Mouse (Mus musculus): Measurements from ENCODE around the gene Wdr70. TPM values are rescaled to one million over a fixed set of nuclear protein-coding genes. Genes with fewer than 3 reads are reported as not detected.

Gene Wdr70
- polyA plus RNA-seq, 1 experiment from 2014 or later, result 81.8 TPM

- H3K4me2 ChIP-seq (ENCODE audit: low read depth), result no peak overlapping the region
- DNase-seq (ENCODE audit: low spot score) (no peak), ATAC-seq (ENCODE audit: insufficient read depth, low FRiP score, low TSS enrichment) (no peak)
- no peaks in the 10 kb centered on the region for H3K36me3 ChIP-seq (ENCODE audit: control insufficient read depth, insufficient read depth, low read length)
- no peaks in the 10 kb centered on the region for H3K4me1 ChIP-seq (ENCODE audit: control insufficient read depth, insufficient read depth, low read length)
- H3K27me3 ChIP-seq (ENCODE audit: control insufficient read depth, insufficient read depth, low read length), result no peaks in the 10 kb centered on the region
- no peaks in the 10 kb centered on the region for H3K9me3 ChIP-seq (ENCODE audit: control insufficient read depth, low read length)
- H3K9ac ChIP-seq (ENCODE audit: low read length), result no peak overlapping the region
- no peak overlapping the region for H3K27ac ChIP-seq (ENCODE audit: low read depth, low read length)
- H3K4me3 ChIP-seq (ENCODE audit: low read depth, low read length), result no peak overlapping the region
- 87% methylated on average over 4 of the region's 4 CpGs for WGBS
Measured at GRCm38 (mm10) chr15:7842398-7842797, 256.6 kb downstream of the Wdr70 start.

GRCm38 (mm10) chr15:7841664-7842063, 257.3 kb downstream of the Wdr70 start:
- Histone ChIP-seq H3K9me3 (ENCODE audit: control insufficient read depth, low read length) (no peaks in the 10 kb centered on the region), H3K4me2 (ENCODE audit: low read depth) (no peak overlapping the region), H3K4me3 (ENCODE audit: low read depth, low read length) (no peak overlapping the region), H3K36me3 (ENCODE audit: control insufficient read depth, insufficient read depth, low read length) (no peaks in the 10 kb centered on the region), H3K27me3 (ENCODE audit: control insufficient read depth, insufficient read depth, low read length) (no peaks in the 10 kb centered on the region), H3K27ac (ENCODE audit: low read depth, low read length) (no peak overlapping the region), H3K4me1 (ENCODE audit: control insufficient read depth, insufficient read depth, low read length) (no peaks in the 10 kb centered on the region), H3K9ac (ENCODE audit: low read length) (no peak overlapping the region)
- WGBS, result 82% methylated on average over 1 of the region's 1 CpGs
- no peak for DNase-seq (ENCODE audit: low spot score)
- ATAC-seq (ENCODE audit: insufficient read depth, low FRiP score, low TSS enrichment), result no peak

GRCm38 (mm10) chr15:7838921-7839309, 260.1 kb downstream of the Wdr70 start:
- no peaks in the 10 kb centered on the region for H3K36me3 ChIP-seq (ENCODE audit: control insufficient read depth, insufficient read depth, low read length)
- no peaks in the 10 kb centered on the region for H3K9me3 ChIP-seq (ENCODE audit: control insufficient read depth, low read length)
- H3K4me3 ChIP-seq (ENCODE audit: low read depth, low read length), result no peak overlapping the region
- H3K4me1 ChIP-seq (ENCODE audit: control insufficient read depth, insufficient read depth, low read length), result no peaks in the 10 kb centered on the region
- H3K27me3 ChIP-seq (ENCODE audit: control insufficient read depth, insufficient read depth, low read length), result no peaks in the 10 kb centered on the region
- H3K4me2 ChIP-seq (ENCODE audit: low read depth), result no peak overlapping the region
- 77% methylated on average over 7 of the region's 7 CpGs for WGBS
- ATAC-seq (ENCODE audit: insufficient read depth, low FRiP score, low TSS enrichment) (no peak), DNase-seq (ENCODE audit: low spot score) (no peak)
- no peak overlapping the region for H3K27ac ChIP-seq (ENCODE audit: low read depth, low read length)
- H3K9ac ChIP-seq (ENCODE audit: low read length), result no peak overlapping the region

GRCm38 (mm10) chr15:7838060-7838920, 260.7 kb downstream of the Wdr70 start:
- no peak for DNase-seq (ENCODE audit: low spot score)
- no peak overlapping the region for H3K4me3 ChIP-seq (ENCODE audit: low read depth, low read length)
- no peak overlapping the region for H3K4me2 ChIP-seq (ENCODE audit: low read depth)
- no peak overlapping the region for H3K27ac ChIP-seq (ENCODE audit: low read depth, low read length)
- ATAC-seq (ENCODE audit: insufficient read depth, low FRiP score, low TSS enrichment), result no peak
- 85% methylated on average over 8 of the region's 8 CpGs for WGBS
- no peaks in the 10 kb centered on the region for H3K27me3 ChIP-seq (ENCODE audit: control insufficient read depth, insufficient read depth, low read length)
- no peaks in the 10 kb centered on the region for H3K4me1 ChIP-seq (ENCODE audit: control insufficient read depth, insufficient read depth, low read length)
- H3K36me3 ChIP-seq (ENCODE audit: control insufficient read depth, insufficient read depth, low read length), result no peaks in the 10 kb centered on the region
- H3K9me3 ChIP-seq (ENCODE audit: control insufficient read depth, low read length), result no peaks in the 10 kb centered on the region
- no peak overlapping the region for H3K9ac ChIP-seq (ENCODE audit: low read length)

DNA sequence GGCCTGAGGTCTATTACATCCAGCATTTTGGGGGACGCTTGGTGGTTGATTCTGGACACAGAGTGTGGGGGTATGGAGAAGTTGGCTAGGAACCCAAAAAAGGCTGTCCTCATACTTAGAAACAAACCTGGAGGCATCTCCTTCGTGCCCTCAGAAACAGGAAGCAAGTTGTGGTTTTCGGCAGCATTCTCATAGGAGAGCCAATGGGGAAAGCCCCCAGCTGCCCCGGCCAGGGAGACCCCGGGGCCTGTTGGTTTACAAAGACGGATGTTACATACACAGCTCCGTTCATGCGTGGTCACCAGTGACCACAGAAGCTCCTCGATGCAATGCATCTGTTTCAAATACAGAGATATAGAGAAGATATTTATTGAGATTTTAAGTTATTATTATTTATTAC, 263.6 kb downstream of the Wdr70 start:
- no peak overlapping the region for H3K27ac ChIP-seq (ENCODE audit: low read depth, low read length)
- WGBS, result 91% methylated on average over 9 of the region's 9 CpGs
- H3K27me3 ChIP-seq (ENCODE audit: control insufficient read depth, insufficient read depth, low read length), result no peaks in the 10 kb centered on the region
- no peaks in the 10 kb centered on the region for H3K36me3 ChIP-seq (ENCODE audit: control insufficient read depth, insufficient read depth, low read length)
- H3K4me3 ChIP-seq (ENCODE audit: low read depth, low read length), result no peak overlapping the region
- ATAC-seq (ENCODE audit: insufficient read depth, low FRiP score, low TSS enrichment), result no peak
- no peaks in the 10 kb centered on the region for H3K4me1 ChIP-seq (ENCODE audit: control insufficient read depth, insufficient read depth, low read length)
- no peak overlapping the region for H3K4me2 ChIP-seq (ENCODE audit: low read depth)
- no peaks in the 10 kb centered on the region for H3K9me3 ChIP-seq (ENCODE audit: control insufficient read depth, low read length)
- H3K9ac ChIP-seq (ENCODE audit: low read length), result no peak overlapping the region
- DNase-seq (ENCODE audit: low spot score), result no peak

DNA sequence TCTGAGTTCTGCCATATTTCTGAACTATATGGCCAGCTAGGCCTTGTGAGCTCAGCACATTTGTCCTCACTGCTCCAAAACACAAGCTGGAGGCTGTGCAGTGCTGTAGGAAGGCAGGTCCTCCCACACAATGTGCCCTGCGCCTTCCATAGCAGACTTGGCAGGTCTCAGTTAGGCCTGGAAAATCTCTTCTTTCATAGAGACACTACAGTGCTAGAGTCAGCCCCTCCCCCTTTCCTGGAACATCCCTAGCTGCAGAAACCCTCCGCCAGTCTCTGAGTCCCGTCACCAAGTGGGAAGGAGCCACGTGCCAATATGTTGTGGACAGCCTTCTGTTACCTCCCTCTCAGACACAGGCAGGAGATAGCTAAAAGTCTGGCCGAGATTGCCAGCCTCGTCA, 273.5 kb downstream of the Wdr70 start:
- Histone ChIP-seq H3K36me3 (ENCODE audit: control insufficient read depth, insufficient read depth, low read length) (no peaks in the 10 kb centered on the region), H3K4me2 (ENCODE audit: low read depth) (no peak overlapping the region), H3K9me3 (ENCODE audit: control insufficient read depth, low read length) (no peaks in the 10 kb centered on the region), H3K4me3 (ENCODE audit: low read depth, low read length) (no peak overlapping the region), H3K27me3 (ENCODE audit: control insufficient read depth, insufficient read depth, low read length) (peaks cover 3% of the 10 kb centered on the region; the same call in 1 of the 2 replicates), H3K27ac (ENCODE audit: low read depth, low read length) (no peak overlapping the region), H3K9ac (ENCODE audit: low read length) (no peak overlapping the region), H3K4me1 (ENCODE audit: control insufficient read depth, insufficient read depth, low read length) (no peaks in the 10 kb centered on the region)
- WGBS, result 56% methylated on average over 6 of the region's 6 CpGs
- no peak for ATAC-seq (ENCODE audit: insufficient read depth, low FRiP score, low TSS enrichment)
- no peak for DNase-seq (ENCODE audit: low spot score)

DNA sequence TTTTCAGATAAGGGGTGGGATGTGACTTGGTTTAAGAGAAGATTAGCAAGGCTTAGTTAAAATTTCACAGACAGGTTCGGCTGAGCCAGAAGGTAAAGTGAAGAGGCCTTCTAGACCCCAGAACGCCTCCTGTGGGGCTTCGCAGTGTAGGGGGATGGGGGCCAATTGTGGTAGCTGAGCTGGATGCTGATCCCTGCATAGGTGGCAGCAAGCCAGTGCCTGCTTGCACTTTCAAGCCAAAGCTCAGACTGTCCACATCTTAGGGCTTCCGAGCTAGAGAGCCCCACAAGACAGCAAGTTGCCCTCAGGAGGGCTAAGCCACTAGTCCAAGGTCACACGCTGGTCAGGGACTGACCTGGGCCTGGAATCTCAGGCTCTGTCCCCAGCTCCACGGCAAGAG, 275.1 kb downstream of the Wdr70 start:
- Histone ChIP-seq H3K4me2 (ENCODE audit: low read depth) (no peak overlapping the region), H3K27me3 (ENCODE audit: control insufficient read depth, insufficient read depth, low read length) (peaks cover 6% of the 10 kb centered on the region; the same call in 1 of the 2 replicates), H3K9me3 (ENCODE audit: control insufficient read depth, low read length) (no peaks in the 10 kb centered on the region), H3K4me1 (ENCODE audit: control insufficient read depth, insufficient read depth, low read length) (no peaks in the 10 kb centered on the region), H3K4me3 (ENCODE audit: low read depth, low read length) (no peak overlapping the region), H3K36me3 (ENCODE audit: control insufficient read depth, insufficient read depth, low read length) (no peaks in the 10 kb centered on the region), H3K27ac (ENCODE audit: low read depth, low read length) (no peak overlapping the region), H3K9ac (ENCODE audit: low read length) (no peak overlapping the region)
- no peak for DNase-seq (ENCODE audit: low spot score)
- no peak for ATAC-seq (ENCODE audit: insufficient read depth, low FRiP score, low TSS enrichment)
- 68% methylated on average over 6 of the region's 6 CpGs for WGBS

Small RNA genes within 50 kb of the gene (microRNA-seq; reads per million reads assigned to microRNA genes)
- gene Gm27529, result not detected

Other genes with a start within 250 kb of the Wdr70 start
- gene Nup155, start 10.1 kb upstream of the Wdr70 start, polyA plus RNA-seq (2014; fragmentation: Nextera tagmentation; extraction: Ambion mirVana), result 30.4 and 31.3 TPM in 2 replicates
- 11.1 and 13.2 TPM in 2 replicates for gene Cplane1, start 69.9 kb upstream of the Wdr70 start, polyA plus RNA-seq (2014; fragmentation: Nextera tagmentation; extraction: Ambion mirVana)

Measured in neural tube, embryonic 11.5 days (tissue).